In the genomic region with DNA sequence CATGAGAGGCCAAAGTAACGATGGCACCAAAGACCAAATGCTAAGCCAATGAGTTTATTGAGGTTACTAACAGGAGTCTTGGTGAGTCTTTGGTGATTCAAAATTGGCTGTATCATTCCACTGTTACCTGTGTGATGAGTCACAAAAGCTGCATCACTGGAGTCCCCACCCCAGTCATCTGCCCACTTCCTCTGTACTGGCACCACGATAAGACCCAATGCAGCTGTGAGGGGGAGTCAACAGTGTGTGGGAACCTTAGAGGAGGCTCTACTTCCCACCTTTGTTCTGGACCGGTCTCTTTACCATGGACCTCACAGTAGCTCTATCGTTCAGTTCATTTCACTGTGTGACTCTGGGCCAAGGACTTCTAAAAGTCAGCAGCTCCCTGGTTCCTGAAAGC, we compare ENCODE assay signal across 17 mouse cellular contexts.
DNase-seq lines count a peak whose midpoint lies in the region; ATAC-seq and TF ChIP-seq lines count a peak whose summit lies in the region.
"Had no signal": no experiment of that assay in that cellular context is flagged by ENCODE, and none has a peak within 500 bp of the region (broad histone marks: within the 10 kb centered on the region; RNA-seq: fewer than 3 reads in every experiment).

No protein-coding gene starts in this region.

- H3K4me1 ChIP-seq in heart, embryonic 16.5 days (ENCODE audit: control insufficient read depth, insufficient read depth, low read length): no peaks in the 10 kb centered on the region
- H3K4me1 ChIP-seq in heart, adult 2 months (ENCODE audit: control insufficient read depth, insufficient read depth, low read length): no peaks in the 10 kb centered on the region
- H3K4me1 ChIP-seq in intestine, postnatal 0 days (replicated peaks; ENCODE audit: control insufficient read depth, insufficient read depth, low read length): no peaks in the 10 kb centered on the region
- H3K4me1 ChIP-seq: forebrain, embryonic 13.5 days had no signal

- no peaks in the 10 kb centered on the region for H3K27me3 ChIP-seq in heart, embryonic 16.5 days (ENCODE audit: control insufficient read depth, insufficient read depth, low read length)
- H3K27me3 ChIP-seq in heart, adult 2 months (ENCODE audit: control insufficient read depth, insufficient read depth, low read length): no peaks in the 10 kb centered on the region
- no peaks in the 10 kb centered on the region for H3K27me3 ChIP-seq in intestine, postnatal 0 days (replicated peaks; ENCODE audit: control insufficient read depth, insufficient read depth, low read length)
- H3K27me3 ChIP-seq: embryonic facial prominence, embryonic 13.5 days; forebrain, embryonic 13.5 days; hindbrain, embryonic 15.5 days had no signal

- intact Hi-C loops in heart, adult 2 months (cut with DNase I): no loop called here
- intact Hi-C loops in gastrocnemius, adult 2 months (cut with DNase I): no loop called here

- H3K4me3 ChIP-seq in heart, embryonic 16.5 days (ENCODE audit: low read length): no peak overlapping the region
- no peak overlapping the region for H3K4me3 ChIP-seq in heart, adult 2 months
- no peak overlapping the region for H3K4me3 ChIP-seq in intestine, postnatal 0 days (ENCODE audit: low read depth, low read length)
- H3K4me3 ChIP-seq in gastrocnemius, adult 2 months: no peak overlapping the region
- H3K4me3 ChIP-seq: embryonic facial prominence, embryonic 13.5 days; forebrain, embryonic 13.5 days; hindbrain, embryonic 15.5 days had no signal

- no peaks in the 10 kb centered on the region for H3K9me3 ChIP-seq in heart, embryonic 16.5 days (replicated peaks; ENCODE audit: control insufficient read depth, low read length)
- H3K9me3 ChIP-seq in intestine, postnatal 0 days (ENCODE audit: control insufficient read depth): no peaks in the 10 kb centered on the region
- H3K9me3 ChIP-seq: embryonic facial prominence, embryonic 13.5 days; forebrain, embryonic 13.5 days; hindbrain, embryonic 15.5 days had no signal

- no peak for TF ChIP-seq CTCF in heart, adult 2 months (IDR thresholded peaks at IDR 0.05)
- TF ChIP-seq CTCF in intestine, postnatal 0 days (IDR thresholded peaks at IDR 0.05; ENCODE audit: low read depth): no peak
- no peak for TF ChIP-seq CTCF in gastrocnemius, adult 2 months (IDR thresholded peaks at IDR 0.05)

- H3K4me2 ChIP-seq in heart, embryonic 16.5 days (ENCODE audit: low read depth, low read length): no peak overlapping the region
- no peak overlapping the region for H3K4me2 ChIP-seq in intestine, postnatal 0 days (replicated peaks; ENCODE audit: low read depth)
- H3K4me2 ChIP-seq: embryonic facial prominence, embryonic 13.5 days; forebrain, embryonic 13.5 days; hindbrain, embryonic 15.5 days had no signal

- DNase-seq in heart, adult 2 months: no peak
- peak; percentile 1 for DNase-seq in induced T-regulatory cell, adult 2 months (ENCODE audit: low read depth)
- DNase-seq in thymus, postnatal 14 days: peak; percentile 66
- no peak for DNase-seq in layer of hippocampus, adult 9-10 months (ENCODE audit: low spot score)
- no peak for DNase-seq in gastrocnemius, adult 2 months
- DNase-seq: adrenal gland, adult 8-10 months; adrenal gland, postnatal 36 days; cerebellum, adult 2 months; cerebellum, postnatal 14 days; gastrocnemius, postnatal 25 days; kidney, adult 11 months had no signal

- peak; percentile 22; the same call in 1 of the 2 replicates for ATAC-seq in heart, embryonic 16.5 days (replicated peaks; ENCODE audit: extremely low read depth, insufficient read depth, low FRiP score)
- ATAC-seq in intestine, postnatal 0 days: no peak
- ATAC-seq: forebrain, embryonic 13.5 days; inflammation-experienced regulatory T-cells, adult 6 months had no signal

- H3K9ac ChIP-seq in heart, embryonic 16.5 days (ENCODE audit: low read length): no peak overlapping the region
- no peak overlapping the region for H3K9ac ChIP-seq in heart, adult 2 months (ENCODE audit: low read depth, low read length)
- no peak overlapping the region for H3K9ac ChIP-seq in intestine, postnatal 0 days (ENCODE audit: low read depth, low read length)
- H3K9ac ChIP-seq: embryonic facial prominence, embryonic 13.5 days; forebrain, embryonic 13.5 days; hindbrain, embryonic 15.5 days had no signal

- H3K36me3 ChIP-seq in heart, embryonic 16.5 days (ENCODE audit: control insufficient read depth, insufficient read depth): no peaks in the 10 kb centered on the region
- H3K36me3 ChIP-seq in heart, adult 2 months (ENCODE audit: control insufficient read depth, insufficient read depth, low read length): no peaks in the 10 kb centered on the region
- H3K36me3 ChIP-seq in intestine, postnatal 0 days (ENCODE audit: control insufficient read depth, insufficient read depth): no peaks in the 10 kb centered on the region
- H3K36me3 ChIP-seq: embryonic facial prominence, embryonic 13.5 days; hindbrain, embryonic 15.5 days had no signal

- TF ChIP-seq EP300 in heart, adult 2 months (IDR thresholded peaks at IDR 0.05; ENCODE audit: insufficient read depth, low read depth, low read length): no peak

- 73% methylated on average over 4 of the region's 4 CpGs for WGBS in heart, embryonic 16.5 days
- 58% methylated on average over 4 of the region's 4 CpGs for WGBS in heart, adult 2 months
- WGBS in intestine, postnatal 0 days: 87% methylated on average over 4 of the region's 4 CpGs

- peak overlapping the region; percentile 53 for H3K27ac ChIP-seq in heart, embryonic 16.5 days (ENCODE audit: low read length)
- no peak overlapping the region for H3K27ac ChIP-seq in heart, adult 2 months
- H3K27ac ChIP-seq in intestine, postnatal 0 days (ENCODE audit: low read depth, low read length): no peak overlapping the region
- no peak overlapping the region for H3K27ac ChIP-seq in gastrocnemius, adult 2 months
- H3K27ac ChIP-seq: embryonic facial prominence, embryonic 13.5 days; forebrain, embryonic 13.5 days; hindbrain, embryonic 15.5 days had no signal

- H3K79me2 ChIP-seq in heart, adult 2 months (replicated peaks; ENCODE audit: control insufficient read depth, insufficient read depth, low read length): no peaks in the 10 kb centered on the region

- TF ChIP-seq POLR2A in heart, adult 2 months (IDR thresholded peaks at IDR 0.05; ENCODE audit: insufficient read depth, low read depth, low read length): no peak

Comparison
In these comparisons a context has a peak if more than half of its experiments do, and no peak if none do; other contexts are left out.
1. DNase-seq: peak in induced T-regulatory cell, adult 2 months (single experiment) and thymus, postnatal 14 days (single experiment); none in heart, adult 2 months (0 of 2), layer of hippocampus, adult 9-10 months (single experiment) and gastrocnemius, adult 2 months (single experiment).